Mouse (Mus musculus): ENCODE measurements at regions not wholly inside any gene's neighbourhood (a gene's known extent, or its start where the extent isn't known, plus 50 kb on each side); places are given as distances from the start of the nearest gene placed in this dataset.
"Not testable (repeated sequence)": the region's sequence is repeated elsewhere in the genome, so short reads cannot be mapped to it uniquely, and the experiment has no call there.

GRCm38 (mm10) chr12:95388185-95388584, 303.8 kb upstream of the Flrt2 start:
- peak; percentile 59 for DNase-seq

DNA sequence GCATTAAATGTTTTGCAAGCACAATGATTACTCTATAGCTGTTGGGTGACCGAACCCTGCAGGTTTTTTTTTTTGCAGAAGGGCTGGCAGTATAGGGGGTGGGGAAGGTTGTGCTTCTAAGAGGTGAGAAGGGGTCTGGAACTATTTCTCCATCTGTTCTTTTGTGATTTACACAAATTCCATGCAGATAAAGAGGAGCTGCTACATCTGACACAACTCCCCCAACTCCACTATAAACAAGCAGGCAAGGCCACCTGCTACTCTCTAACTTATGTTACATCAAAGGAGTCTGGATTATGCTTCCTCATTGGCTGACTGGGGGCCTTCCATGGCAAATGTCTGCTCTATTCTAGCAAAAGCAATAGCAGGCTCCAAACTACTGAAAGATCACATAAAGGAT, 299.2 kb upstream of the Flrt2 start:
- DNase-seq, result no peak

DNA sequence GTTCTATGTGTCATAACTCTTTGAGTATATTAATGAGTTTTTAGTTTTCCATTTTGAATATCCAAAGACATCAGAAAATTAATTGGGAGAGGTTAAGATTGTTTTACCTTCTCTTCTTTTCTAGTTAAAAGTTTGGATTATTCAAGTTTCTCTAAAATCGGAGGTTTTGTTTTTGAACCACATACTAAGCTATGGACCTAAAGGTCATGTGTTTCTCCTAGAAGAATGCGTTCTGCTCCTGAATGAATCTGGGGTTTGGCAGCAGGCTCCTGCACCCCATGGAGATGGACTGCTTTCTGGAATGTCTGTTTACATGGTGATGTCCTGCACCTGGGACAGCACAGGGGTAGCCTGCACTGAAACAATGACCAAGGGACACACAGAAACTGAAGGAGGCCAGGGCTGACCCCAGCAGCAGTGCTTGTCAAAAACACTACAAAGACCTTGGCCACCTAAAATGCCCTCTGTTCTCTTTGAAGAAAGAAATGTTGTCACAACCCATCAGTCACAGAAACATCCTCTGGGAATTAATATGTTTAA, 297.0 kb upstream of the Flrt2 start:
- peak; percentile 2 for DNase-seq

DNA sequence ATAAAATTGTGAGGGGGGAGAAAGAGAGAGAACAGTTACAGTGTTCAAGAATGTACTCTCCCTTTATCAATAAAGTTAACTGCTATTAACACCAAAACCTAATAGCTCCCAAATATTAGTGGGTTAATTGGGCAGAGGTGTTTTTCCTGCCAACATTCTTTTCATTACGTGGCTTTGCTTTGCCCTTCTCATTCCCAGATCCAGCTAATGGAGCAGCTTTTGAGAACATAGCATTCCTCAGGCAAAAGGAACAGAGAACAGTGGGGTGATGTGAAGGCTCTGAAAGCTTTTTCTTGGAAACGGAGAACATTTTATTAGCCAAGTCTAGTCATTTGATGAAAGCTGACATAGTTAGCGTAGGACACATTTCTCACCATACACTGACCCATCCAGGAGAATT, 271.2 kb upstream of the Flrt2 start:
- peak; percentile 6 for DNase-seq

DNA sequence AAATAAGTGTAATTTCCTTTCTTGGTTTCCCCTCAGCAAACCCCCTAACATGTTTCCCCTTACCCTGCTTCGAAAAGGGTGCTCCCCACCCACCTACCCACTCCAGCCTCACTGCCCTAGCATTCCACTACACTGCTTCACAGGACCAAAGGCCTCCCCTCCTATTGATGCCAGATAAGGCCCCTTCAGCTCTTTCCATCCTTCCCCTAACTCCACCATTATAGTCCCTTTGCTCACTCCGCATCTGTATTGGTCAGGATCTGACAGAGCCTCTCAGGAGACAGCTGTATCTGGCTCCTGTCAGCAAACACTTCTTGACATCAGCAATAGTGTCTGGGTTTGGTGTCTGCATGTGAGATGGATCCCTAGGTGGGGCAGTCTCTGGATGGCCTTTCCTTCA, 267.3 kb upstream of the Flrt2 start:
- no peak for DNase-seq

- no peak for DNase-seq
Measured at GRCm38 (mm10) chr12:95437226-95437625, 254.8 kb upstream of the Flrt2 start.

- DNase-seq, result no peak
Measured at GRCm38 (mm10) chr12:95457480-95457879, 234.5 kb upstream of the Flrt2 start.

DNA sequence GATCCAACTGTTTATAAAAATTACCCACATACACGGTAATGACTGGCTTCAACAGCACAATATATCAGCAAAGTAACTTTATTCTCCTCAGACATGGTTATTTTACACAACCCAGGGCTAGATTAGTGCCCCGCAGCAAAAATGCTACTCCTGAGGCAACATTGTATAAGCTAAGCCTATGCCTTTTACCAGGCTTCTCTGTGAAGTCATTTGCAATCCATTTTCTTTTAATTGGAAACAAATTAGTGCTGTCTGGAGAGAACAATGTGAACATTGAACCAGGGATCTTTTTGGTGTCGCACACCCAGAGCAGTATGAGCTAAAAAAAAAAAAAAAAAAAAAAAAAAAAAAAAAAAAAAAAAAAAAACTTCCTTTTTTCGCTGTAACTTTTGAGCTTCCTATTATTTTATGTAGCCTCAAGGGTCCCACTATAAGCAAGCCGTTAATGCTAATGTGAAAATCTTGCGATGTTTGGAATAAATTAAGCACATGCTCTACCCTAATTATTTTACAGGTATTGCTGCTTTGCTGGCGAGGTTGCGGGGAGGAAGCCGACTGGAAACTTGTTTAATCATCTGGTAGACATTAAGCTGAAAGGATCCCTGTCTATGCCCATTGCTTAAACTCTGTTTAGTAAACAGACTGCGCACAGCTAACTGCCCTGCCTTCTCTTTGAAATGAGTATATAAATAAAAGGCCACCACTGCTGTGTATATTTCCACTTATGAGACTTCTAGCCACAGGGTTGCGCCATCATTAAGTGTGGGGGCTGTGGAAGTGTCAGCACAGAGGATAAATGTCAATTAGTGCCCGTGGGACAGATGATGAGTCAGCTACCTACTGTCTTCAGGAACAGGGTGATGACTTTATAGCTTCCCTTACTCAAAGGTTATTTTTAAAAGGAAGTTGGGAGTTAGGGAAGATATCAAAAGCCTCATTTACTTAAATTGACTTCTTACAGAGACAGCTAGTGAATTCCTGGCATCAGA, 225.2 kb upstream of the Flrt2 start:
- DNase-seq, result no peak

DNA sequence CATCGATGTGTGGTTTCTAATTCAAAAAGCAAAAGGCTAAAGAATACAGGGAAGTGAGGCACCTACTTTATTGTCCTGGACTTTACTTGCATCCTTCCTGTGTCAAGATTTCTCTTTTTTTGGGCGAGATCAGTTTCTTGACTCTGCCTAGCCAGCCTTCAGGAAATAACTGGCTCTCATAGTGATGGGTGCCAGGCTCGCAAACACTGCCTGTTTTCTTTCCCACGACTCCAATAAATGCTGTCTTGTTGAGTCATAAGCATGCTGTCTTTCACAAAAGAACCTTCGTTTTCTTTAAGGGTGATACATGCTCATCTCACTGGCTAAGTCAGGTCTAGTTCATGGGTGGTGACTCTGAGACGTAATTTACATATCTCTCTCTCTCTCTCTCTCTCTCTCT, 222.1 kb upstream of the Flrt2 start:
- no peak for DNase-seq

- no peak for DNase-seq
Measured at GRCm38 (mm10) chr12:95486502-95486901, 205.5 kb upstream of the Flrt2 start.

DNA sequence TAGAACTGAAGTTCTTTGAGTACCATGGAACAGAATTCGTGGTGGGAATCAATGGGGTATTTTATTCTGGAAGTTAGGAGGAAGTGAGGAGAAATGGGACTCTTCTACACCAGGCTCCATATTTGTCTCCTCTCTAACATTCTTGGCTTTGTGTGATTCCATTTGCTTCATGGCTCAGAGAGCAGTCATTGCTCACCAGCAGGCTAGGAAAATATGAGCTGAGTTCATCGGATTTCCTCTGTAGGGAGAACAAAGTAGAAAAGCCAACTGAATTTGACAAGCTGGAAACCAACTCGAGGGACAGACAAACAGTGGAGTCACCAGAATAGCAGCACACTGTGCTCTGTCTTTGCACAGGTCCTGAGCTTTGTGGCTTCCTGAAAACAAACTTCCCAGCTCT, 203.7 kb upstream of the Flrt2 start:
- DNase-seq, result no peak

- no peak for DNase-seq
Measured at GRCm38 (mm10) chr12:95489374-95489773, 202.7 kb upstream of the Flrt2 start.

DNA sequence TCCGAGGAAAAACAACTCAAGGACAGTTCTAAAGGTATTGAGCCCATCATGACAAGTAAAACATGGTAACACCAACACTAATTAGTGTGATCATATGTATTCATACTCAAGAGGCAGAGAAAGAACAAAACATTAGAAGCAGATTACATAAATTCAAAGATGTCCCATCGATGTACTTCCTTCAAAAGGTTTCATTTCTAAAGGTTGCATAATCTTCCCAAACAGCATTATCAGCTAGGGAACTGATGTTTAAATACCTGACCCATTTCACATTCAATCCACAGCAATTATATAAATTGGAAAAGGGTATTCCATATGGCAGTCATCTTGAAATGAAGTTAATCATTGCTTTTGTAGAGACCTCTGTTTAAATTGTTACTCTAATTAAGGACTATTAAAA, 202.2 kb upstream of the Flrt2 start:
- no peak for DNase-seq

GRCm38 (mm10) chr12:95491806-95492436, 200.1 kb upstream of the Flrt2 start:
- DNase-seq, result not testable (repeated sequence)

GRCm38 (mm10) chr12:95501443-95501842, 190.6 kb upstream of the Flrt2 start:
- DNase-seq, result no peak

DNA sequence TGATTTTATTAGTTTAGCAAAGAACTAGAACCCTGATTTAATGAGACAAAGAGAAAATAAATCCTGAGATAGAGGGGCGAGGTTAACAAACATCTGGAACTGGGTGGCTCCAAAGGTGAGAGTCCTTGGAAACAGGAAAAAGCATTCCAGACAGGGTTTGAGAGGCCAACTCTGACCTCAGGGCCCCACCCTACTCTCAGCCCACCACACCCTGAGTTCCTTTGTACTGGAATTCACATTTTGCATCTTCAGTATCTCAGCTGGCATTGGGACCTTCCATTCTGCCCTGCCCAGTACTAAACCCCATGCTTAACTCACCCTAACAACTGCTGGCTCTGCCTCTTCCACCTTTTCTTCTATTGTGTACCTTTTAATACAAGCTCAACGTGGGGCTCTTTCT, 172.0 kb upstream of the Flrt2 start:
- DNase-seq, result no peak

GRCm38 (mm10) chr12:95522052-95522451, 170.0 kb upstream of the Flrt2 start:
- DNase-seq, result no peak

DNA sequence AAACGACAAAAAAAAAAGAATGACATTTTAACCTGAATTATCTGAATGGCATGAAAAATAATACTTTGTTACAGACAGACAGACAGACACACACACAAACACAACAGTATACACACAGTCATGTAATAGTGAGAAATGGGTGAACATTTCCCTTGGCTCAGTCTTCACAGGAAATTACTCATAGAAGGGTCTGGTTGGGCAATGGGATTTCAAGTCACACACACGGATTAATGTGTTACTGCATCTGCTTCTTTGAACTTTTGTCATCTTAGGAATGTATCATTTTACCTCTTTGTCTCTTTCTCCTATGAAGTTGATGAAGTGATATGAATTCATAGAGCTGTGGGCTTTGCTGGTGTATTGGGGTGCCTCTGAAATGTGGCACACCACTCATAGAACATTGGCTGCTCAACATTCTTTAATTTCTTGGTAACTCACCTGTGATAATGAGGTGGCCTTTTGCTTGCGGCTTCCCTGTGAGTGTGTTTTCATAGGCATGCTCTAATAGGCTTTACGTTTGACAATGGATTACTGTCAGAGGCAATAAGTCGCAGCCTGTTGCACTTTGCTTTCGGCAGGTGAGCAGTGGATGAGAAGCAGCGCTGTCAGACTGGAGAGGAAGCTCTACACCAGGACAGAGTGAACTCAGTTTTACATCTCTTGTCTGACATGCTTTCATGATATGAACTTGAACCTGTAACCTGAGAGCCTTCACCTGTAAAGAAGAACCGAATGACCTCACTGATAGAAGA, 158.0 kb upstream of the Flrt2 start:
- DNase-seq, result no peak

- no peak for DNase-seq
Measured at GRCm38 (mm10) chr12:95547301-95547700, 144.7 kb upstream of the Flrt2 start.

- no peak for DNase-seq
Measured at GRCm38 (mm10) chr12:95553129-95553528, 138.9 kb upstream of the Flrt2 start.

GRCm38 (mm10) chr12:95558706-95559406, 133.2 kb upstream of the Flrt2 start:
- no peak for DNase-seq

- no peak for DNase-seq
Measured at GRCm38 (mm10) chr12:95563431-95563830, 128.6 kb upstream of the Flrt2 start.

DNA sequence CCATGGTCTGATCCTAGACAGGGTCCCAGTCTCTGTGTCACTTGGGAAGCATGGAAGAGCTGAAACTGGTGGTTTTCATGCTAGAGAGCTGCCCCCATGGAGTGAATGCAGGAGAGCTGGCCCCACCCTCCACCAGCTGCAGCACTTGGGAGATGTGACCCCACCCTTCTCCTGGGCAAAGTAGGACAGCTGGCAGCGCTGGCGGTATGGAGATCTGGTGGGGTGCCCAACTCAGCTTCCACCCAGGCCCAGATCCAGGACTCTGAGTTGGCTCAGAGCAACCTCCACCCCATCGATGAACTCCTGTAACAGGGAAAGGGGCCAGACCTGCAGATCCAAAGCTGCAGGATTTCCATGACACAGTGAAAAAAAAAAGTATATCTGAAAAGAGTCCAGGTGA, 115.3 kb upstream of the Flrt2 start:
- no peak for DNase-seq

Measured in right cerebral cortex, adult 18-20 months (tissue).